Mouse (Mus musculus) small intestine, adult 2 months (tissue): ENCODE measurements around the gene Olfr761.

ENCODE experiments used
- CTCF ChIP-seq: fragments of 200-500 bp; IDR thresholded peaks from 2 replicates; pipeline ENCODE4 v1.5.1; 2012; ENCODE audit warnings: low read depth, mild to moderate bottlenecking, control low read depth, inconsistent platforms, low read length, moderate library complexity, mixed read lengths; ENCODE audit not compliant: insufficient replicate concordance, insufficient read length; ENCODE audit errors: extremely low read depth
- POLR2A ChIP-seq: fragments of 200-500 bp; IDR thresholded peaks from 2 replicates; pipeline ENCODE4 v1.6.1; 2012; ENCODE audit warnings: low read depth, mild to moderate bottlenecking, control low read depth, inconsistent platforms, low read length, moderate library complexity

DNA sequence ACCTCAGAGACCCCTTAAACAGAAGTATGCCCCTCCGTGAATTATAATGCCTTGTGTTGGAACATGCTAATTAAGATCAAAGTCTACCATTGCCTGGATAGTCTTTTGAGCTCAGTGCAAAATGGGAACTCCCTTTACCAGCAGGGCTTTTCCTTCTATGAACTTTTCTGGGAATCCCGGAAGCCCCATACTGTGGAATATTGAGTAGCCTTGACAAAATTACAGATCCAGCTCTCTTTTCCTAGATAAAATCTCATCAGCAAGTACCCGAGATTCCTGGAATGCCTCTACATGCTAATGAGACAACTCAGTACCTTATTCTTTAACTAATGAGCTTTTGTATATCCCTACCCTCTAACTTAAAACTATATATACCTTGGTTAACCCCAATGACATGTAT, 20.7 kb upstream of the Olfr761 start:
- TF ChIP-seq CTCF: no peak
- no peak for TF ChIP-seq POLR2A
